26 mouse cellular contexts compared by ENCODE assay signal in genomic region chr11:94644461-94645219, GRCm38 (mm10). TPM values are rescaled to one million over a fixed set of nuclear protein-coding genes. Genes with fewer than 3 reads are reported as not detected.
DNase-seq lines count a peak whose midpoint lies in the region; ATAC-seq and TF ChIP-seq lines count a peak whose summit lies in the region.
"Had no signal": no experiment of that assay in that cellular context is flagged by ENCODE, and none has a peak within 500 bp of the region (broad histone marks: within the 10 kb centered on the region; RNA-seq: fewer than 3 reads in every experiment).

No protein-coding gene starts in this region.

- TF ChIP-seq RAD21 in MEL (IDR thresholded peaks at IDR 0.05; ENCODE audit: low read depth, low read length) = no peak

- no peak for TF ChIP-seq EP300 in MEL (IDR thresholded peaks at IDR 0.05; ENCODE audit: low read depth in 1 of 2, low read length in 2 of 2)

- peak; percentile 18 to 57 for DNase-seq in frontal cortex, postnatal 36 days (ENCODE audit: low spot score in 2 of 2)
- no peak for DNase-seq in frontal cortex, postnatal 25 days (ENCODE audit: low spot score in 2 of 2)
- peak; percentile 40 to 71 for DNase-seq in left cerebral cortex, postnatal 14 days (ENCODE audit: low spot score in 2 of 2)
- DNase-seq in left cerebral cortex, adult 2 months (ENCODE audit: extremely low spot score in 1 of 2, low spot score in 2 of 2) = no peak
- DNase-seq in MEL (ENCODE audit: low read depth, low spot score) = peak; percentile 32
- DNase-seq in layer of hippocampus, adult 9-11 months = peak; percentile 77
- DNase-seq: adrenal gland, postnatal 10 days; cerebellum, adult 2 months; cerebellum, postnatal 25 days; kidney, adult 11 months; kidney, postnatal 4 days; lung, adult 2 months; lung, postnatal 14 days; right cerebral cortex, postnatal 25 days; thymus, postnatal 36 days had no signal

- TF ChIP-seq POLR2A in MEL (IDR thresholded peaks at IDR 0.05; ENCODE audit: control insufficient read depth in 1 of 2, insufficient read depth in 1 of 2, low read depth in 1 of 2, low read length in 2 of 2, poor library complexity in 1 of 2) = peak in 1 of 2 experiments; percentile 53; a peak in 2 of 4 replicates

- no peak overlapping the region for H3K27ac ChIP-seq in left cerebral cortex, adult 2 months
- H3K27ac ChIP-seq in MEL (ENCODE audit: control insufficient read depth, low read depth, low read length) = no peak overlapping the region
- no peak overlapping the region for H3K27ac ChIP-seq in forebrain, embryonic 13.5 days
- no peak overlapping the region for H3K27ac ChIP-seq in forebrain, embryonic 16.5 days (ENCODE audit: low read length)
- H3K27ac ChIP-seq: embryonic facial prominence, embryonic 12.5 days; hindbrain, embryonic 12.5 days; kidney, embryonic 15.5 days; limb, embryonic 12.5 days; neural tube, embryonic 15.5 days had no signal

- intact Hi-C loops in left cerebral cortex, postnatal 14 days (cut with DNase I) = no loop called here
- intact Hi-C loops in left cerebral cortex, adult 2 months (cut with DNase I) = no loop called here

- H3K79me2 ChIP-seq in MEL (ENCODE audit: control insufficient read depth, insufficient read depth, low read length, poor library complexity) = no peaks in the 10 kb centered on the region

- no peak overlapping the region for H3K4me2 ChIP-seq in forebrain, embryonic 13.5 days
- no peak overlapping the region for H3K4me2 ChIP-seq in forebrain, embryonic 16.5 days (ENCODE audit: low read length)
- H3K4me2 ChIP-seq: embryonic facial prominence, embryonic 12.5 days; hindbrain, embryonic 12.5 days; kidney, embryonic 15.5 days; limb, embryonic 12.5 days; liver, embryonic 11.5 days; midbrain, embryonic 11.5 days; neural tube, embryonic 15.5 days had no signal

- H3K27me3 ChIP-seq in MEL (ENCODE audit: control insufficient read depth in 1 of 2, insufficient read depth in 2 of 2, low read length in 2 of 2) = no peaks in the 10 kb centered on the region
- no peaks in the 10 kb centered on the region for H3K27me3 ChIP-seq in forebrain, embryonic 13.5 days
- H3K27me3 ChIP-seq in forebrain, embryonic 16.5 days (replicated peaks; ENCODE audit: control insufficient read depth, insufficient read depth, low read length) = no peaks in the 10 kb centered on the region
- H3K27me3 ChIP-seq: embryonic facial prominence, embryonic 12.5 days; hindbrain, embryonic 12.5 days; kidney, embryonic 15.5 days; limb, embryonic 12.5 days; neural tube, embryonic 15.5 days had no signal

- 87% methylated on average over 8 of the region's 8 CpGs for WGBS in forebrain, embryonic 13.5 days
- 86% methylated on average over 8 of the region's 8 CpGs for WGBS in forebrain, embryonic 16.5 days

- no peak for ATAC-seq in forebrain, embryonic 13.5 days
- ATAC-seq in forebrain, embryonic 16.5 days = no peak
- ATAC-seq: CD4-positive, CD25-positive, alpha-beta regulatory T cell, adult 4 months had no signal

- H3K36me3 ChIP-seq in MEL (ENCODE audit: control insufficient read depth in 1 of 2, insufficient read depth in 2 of 2, low read length in 2 of 2) = peaks cover 0 to 12% of the 10 kb centered on the region in 2 experiments; a peak in 2 of 4 replicates
- H3K36me3 ChIP-seq in forebrain, embryonic 13.5 days (ENCODE audit: poor library complexity, severe bottlenecking) = peaks cover 96% of the 10 kb centered on the region
- peaks cover 48% of the 10 kb centered on the region for H3K36me3 ChIP-seq in forebrain, embryonic 16.5 days (ENCODE audit: control insufficient read depth, insufficient read depth)

- no peak overlapping the region for H3K9ac ChIP-seq in MEL (ENCODE audit: control insufficient read depth, low read depth, low read length, poor library complexity, severe bottlenecking)
- no peak overlapping the region for H3K9ac ChIP-seq in forebrain, embryonic 13.5 days
- no peak overlapping the region for H3K9ac ChIP-seq in forebrain, embryonic 16.5 days (replicated peaks; ENCODE audit: low read depth, low read length)
- H3K9ac ChIP-seq: embryonic facial prominence, embryonic 12.5 days; hindbrain, embryonic 12.5 days; kidney, embryonic 15.5 days; limb, embryonic 12.5 days; neural tube, embryonic 15.5 days had no signal

- no peaks in the 10 kb centered on the region for H3K4me1 ChIP-seq in MEL (ENCODE audit: control insufficient read depth in 1 of 2, insufficient read depth in 2 of 2, low read length in 2 of 2)
- H3K4me1 ChIP-seq in forebrain, embryonic 13.5 days = no peaks in the 10 kb centered on the region
- no peaks in the 10 kb centered on the region for H3K4me1 ChIP-seq in forebrain, embryonic 16.5 days (replicated peaks; ENCODE audit: control insufficient read depth, insufficient read depth, low read length)
- H3K4me1 ChIP-seq: embryonic facial prominence, embryonic 12.5 days; hindbrain, embryonic 12.5 days; kidney, embryonic 15.5 days; limb, embryonic 12.5 days; neural tube, embryonic 15.5 days had no signal

- no peak overlapping the region for H3K4me3 ChIP-seq in left cerebral cortex, adult 2 months
- H3K4me3 ChIP-seq in MEL (ENCODE audit: control insufficient read depth in 1 of 2, insufficient read depth in 1 of 2, low read depth in 2 of 2, low read length in 2 of 2) = no peak overlapping the region
- no peak overlapping the region for H3K4me3 ChIP-seq in forebrain, embryonic 13.5 days
- no peak overlapping the region for H3K4me3 ChIP-seq in forebrain, embryonic 16.5 days (replicated peaks; ENCODE audit: low read length)
- H3K4me3 ChIP-seq: embryonic facial prominence, embryonic 12.5 days; hindbrain, embryonic 12.5 days; kidney, embryonic 15.5 days; limb, embryonic 12.5 days; neural tube, embryonic 15.5 days had no signal

- no peak for TF ChIP-seq CTCF in left cerebral cortex, adult 2 months (IDR thresholded peaks at IDR 0.05)
- TF ChIP-seq CTCF in MEL (IDR thresholded peaks at IDR 0.05 in 2 of 3, conservative IDR thresholded peaks at IDR 0.05 in 1 of 3; ENCODE audit: control insufficient read depth in 1 of 3, insufficient read depth in 1 of 3, low read depth in 2 of 3, low read length in 3 of 3, poor library complexity in 1 of 3, severe bottlenecking in 1 of 3) = no peak; a peak in 1 of 6 replicates

- no peaks in the 10 kb centered on the region for H3K9me3 ChIP-seq in MEL (replicated peaks; ENCODE audit: insufficient read depth, low read length)
- H3K9me3 ChIP-seq in forebrain, embryonic 13.5 days (replicated peaks) = no peaks in the 10 kb centered on the region
- H3K9me3 ChIP-seq in forebrain, embryonic 16.5 days (ENCODE audit: control insufficient read depth, low read length) = no peaks in the 10 kb centered on the region
- H3K9me3 ChIP-seq: embryonic facial prominence, embryonic 12.5 days; hindbrain, embryonic 12.5 days; kidney, embryonic 15.5 days; limb, embryonic 12.5 days; neural tube, embryonic 15.5 days had no signal

TF ChIP-seq in MEL, 35 proteins besides CTCF, POLR2A, EP300 and RAD21 (continues in another document):
- TF ChIP-seq ZKSCAN1 (IDR thresholded peaks at IDR 0.05; ENCODE audit: low read depth, low read length) (no peak), ZNF384 (IDR thresholded peaks at IDR 0.05; ENCODE audit: low read depth, low read length) (no peak), SMC3 (IDR thresholded peaks at IDR 0.05; ENCODE audit: low read depth, low read length) (0 out of 2 replicates have a peak, but pooled peaks have one; percentile 24), CHD2 (IDR thresholded peaks at IDR 0.05; ENCODE audit: low read length) (peak; percentile 35; the same call in 1 of the 2 replicates)

RNA-seq across cellular contexts. Expression of gene Mrpl27, which starts 8.9 kb away (rescaled TPM):
- total RNA-seq in left cerebral cortex, postnatal 14 days (2021) = 10 to 100 TPM; 65.2 to 72.5 TPM
- total RNA-seq in left cerebral cortex, adult 2 months (2021) = 10 to 100 TPM; 63.7 to 66.4 TPM
- total RNA-seq in MEL (2012; rRNA removed) = 114 and 129 TPM in 2 replicates
- polyA plus RNA-seq in MEL (2012; ENCODE audit: insufficient read depth in 1 of 2, insufficient read length in 2 of 2, low read depth in 1 of 2, low replicate concordance in 2 of 2, missing spikeins in 1 of 2) = 100 to 1,000 TPM in 1 of 2 experiments, not detected in 1; 102 TPM
- 144 and 153 TPM in 2 replicates for polyA plus RNA-seq in forebrain, embryonic 13.5 days (2015; fragmentation: Nextera tagmentation; extraction: Ambion mirVana)
- polyA plus RNA-seq in forebrain, embryonic 16.5 days (2015; fragmentation: Nextera tagmentation; extraction: Ambion mirVana) = 103 and 114 TPM in 2 replicates

RNA-seq across cellular contexts. Expression of gene Eme1, which starts 9.1 kb away (rescaled TPM):
- total RNA-seq in left cerebral cortex, postnatal 14 days (2021) = under 1 TPM; 0.21 to 0.79 TPM
- not detected for total RNA-seq in left cerebral cortex, adult 2 months (2021)
- 43.8 and 54.9 TPM in 2 replicates for total RNA-seq in MEL (2012; rRNA removed)
- polyA plus RNA-seq in MEL (2012; ENCODE audit: insufficient read depth in 1 of 2, insufficient read length in 2 of 2, low read depth in 1 of 2, low replicate concordance in 2 of 2, missing spikeins in 1 of 2) = 10 to 100 TPM in 1 of 2 experiments, not detected in 1; 41.8 TPM
- 26.6 and 31.7 TPM in 2 replicates for polyA plus RNA-seq in forebrain, embryonic 13.5 days (2015; fragmentation: Nextera tagmentation; extraction: Ambion mirVana)
- 8.2 and 8.9 TPM in 2 replicates for polyA plus RNA-seq in forebrain, embryonic 16.5 days (2015; fragmentation: Nextera tagmentation; extraction: Ambion mirVana)
- total RNA-seq: gastrocnemius, adult 18-20 months had no signal

RNA-seq across cellular contexts. Expression of gene Lrrc59, which starts 15.1 kb away (rescaled TPM):
- 10 to 100 TPM; 83.8 to 84.9 TPM for total RNA-seq in left cerebral cortex, postnatal 14 days (2021)
- total RNA-seq in left cerebral cortex, adult 2 months (2021) = 10 to 100 TPM; 90.1 to 93.1 TPM
- total RNA-seq in MEL (2012; rRNA removed) = 423 and 464 TPM in 2 replicates
- polyA plus RNA-seq in MEL (2012; ENCODE audit: insufficient read depth in 1 of 2, insufficient read length in 2 of 2, low read depth in 1 of 2, low replicate concordance in 2 of 2, missing spikeins in 1 of 2) = 100 to 1,000 TPM; 486 to 633 TPM
- 165 and 182 TPM in 2 replicates for polyA plus RNA-seq in forebrain, embryonic 13.5 days (2015; fragmentation: Nextera tagmentation; extraction: Ambion mirVana)
- polyA plus RNA-seq in forebrain, embryonic 16.5 days (2015; fragmentation: Nextera tagmentation; extraction: Ambion mirVana) = 162 and 166 TPM in 2 replicates

RNA-seq across cellular contexts. Expression of gene Xylt2, which starts 32.7 kb away (rescaled TPM):
- 10 to 100 TPM; 23.1 to 25.8 TPM for total RNA-seq in left cerebral cortex, postnatal 14 days (2021)
- 10 to 100 TPM; 25.4 to 26.0 TPM for total RNA-seq in left cerebral cortex, adult 2 months (2021)
- 8.4 and 10.1 TPM in 2 replicates for total RNA-seq in MEL (2012; rRNA removed)
- 10 to 100 TPM in 1 of 2 experiments, not detected in 1; 12.4 TPM for polyA plus RNA-seq in MEL (2012; ENCODE audit: insufficient read depth in 1 of 2, insufficient read length in 2 of 2, low read depth in 1 of 2, low replicate concordance in 2 of 2, missing spikeins in 1 of 2)
- polyA plus RNA-seq in forebrain, embryonic 13.5 days (2015; fragmentation: Nextera tagmentation; extraction: Ambion mirVana) = 8.2 and 8.7 TPM in 2 replicates
- 8.1 and 8.2 TPM in 2 replicates for polyA plus RNA-seq in forebrain, embryonic 16.5 days (2015; fragmentation: Nextera tagmentation; extraction: Ambion mirVana)

RNA-seq across cellular contexts. Expression of gene Acsf2, which starts 43.0 kb away (rescaled TPM):
- 10 to 100 TPM; 16.9 to 17.2 TPM for total RNA-seq in left cerebral cortex, postnatal 14 days (2021)
- total RNA-seq in left cerebral cortex, adult 2 months (2021) = 10 to 100 TPM; 14.3 to 14.4 TPM
- 2.8 and 3.3 TPM in 2 replicates for total RNA-seq in MEL (2012; rRNA removed)
- 10 to 100 TPM in 1 of 2 experiments, not detected in 1; 13.1 TPM for polyA plus RNA-seq in MEL (2012; ENCODE audit: insufficient read depth in 1 of 2, insufficient read length in 2 of 2, low read depth in 1 of 2, low replicate concordance in 2 of 2, missing spikeins in 1 of 2)
- polyA plus RNA-seq in forebrain, embryonic 13.5 days (2015; fragmentation: Nextera tagmentation; extraction: Ambion mirVana) = 1.4 and 1.8 TPM in 2 replicates
- 0.98 and 1.2 TPM in 2 replicates for polyA plus RNA-seq in forebrain, embryonic 16.5 days (2015; fragmentation: Nextera tagmentation; extraction: Ambion mirVana)

Comparison
In these comparisons a context has a peak if more than half of its experiments do, and no peak if none do; other contexts are left out.
1. DNase-seq: peak in frontal cortex, postnatal 36 days (2 of 2), left cerebral cortex, postnatal 14 days (2 of 2), MEL (single experiment) and layer of hippocampus, adult 9-11 months (single experiment); none in frontal cortex, postnatal 25 days (0 of 2) and left cerebral cortex, adult 2 months (0 of 2).
2. RNA of gene Eme1, which starts 9.1 kb away (total RNA-seq): 43.8 to 54.9 TPM in MEL; 0.21 to 0.79 TPM in left cerebral cortex, postnatal 14 days and not detected in left cerebral cortex, adult 2 months; every median in the first group is over 10 times any median in the second.